Mouse (Mus musculus) bone marrow, adult 2 months (tissue): ENCODE measurements around the gene Nid1.

Experiments used
- CTCF ChIP-seq: fragments of 200-500 bp; IDR thresholded peaks from 2 replicates; pipeline ENCODE4 v1.5.1; 2011; ENCODE audit warnings: low read length, control low read depth; ENCODE audit not compliant: control insufficient read depth, insufficient read depth
- POLR2A ChIP-seq: fragments of 200-500 bp; IDR thresholded peaks from 2 replicates; pipeline ENCODE4 v1.6.1; 2011; ENCODE audit warnings: low read depth, mild to moderate bottlenecking, control low read depth, low read length, borderline replicate concordance; ENCODE audit not compliant: control insufficient read depth

GRCm38 (mm10) chr13:13498022-13498421 lies 60.7 kb downstream of the Nid1 start:
- TF ChIP-seq CTCF (no peak), POLR2A (no peak)
